Mouse (Mus musculus) kidney, postnatal 14 days (tissue): ENCODE measurements around the gene Mrpl28.
A peak's percentile ranks its signal among the peaks of the same experiment; 100 is the strongest.
"Not testable (repeated sequence)": the region's sequence is repeated elsewhere in the genome, so short reads cannot be mapped to it uniquely, and the experiment has no call there.

ENCODE experiments used
- DNase-seq: peaks from one replicate; pipeline ENCODE4 v3.0.0; 2022; ENCODE audit warnings: mixed read lengths

The Mrpl28 gene

DNA sequence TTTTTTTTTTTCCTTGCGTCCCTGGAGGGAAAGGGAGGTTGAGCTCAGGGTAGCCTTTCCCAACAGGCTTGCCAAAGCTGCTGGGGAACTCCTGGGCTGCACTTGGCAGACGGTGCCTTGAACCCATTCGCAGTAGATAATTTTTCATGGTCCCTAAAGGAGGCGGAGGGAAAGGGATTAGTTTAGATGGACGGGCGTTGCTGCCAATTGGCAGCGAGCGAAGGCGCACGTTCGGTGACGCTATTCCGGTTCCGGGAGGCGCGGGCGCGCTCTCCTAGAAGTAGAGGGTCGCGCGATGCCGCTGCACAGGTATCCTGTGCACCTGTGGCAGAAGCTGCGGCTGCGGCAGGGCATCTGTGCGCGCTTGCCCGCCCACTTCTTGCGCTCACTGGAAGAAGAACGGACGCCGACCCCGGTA is at the start of gene Mrpl28:
TSS of gene Mrpl28 (plus strand) at position 234 of the 418 bp plus-strand sequence.
- DNase-seq, result peak; percentile 96

- DNase-seq, result no peak
These were observed 48.1 kb upstream of the Mrpl28 start for GRCm38 (mm10) chr17:26075246-26075645.

DNA sequence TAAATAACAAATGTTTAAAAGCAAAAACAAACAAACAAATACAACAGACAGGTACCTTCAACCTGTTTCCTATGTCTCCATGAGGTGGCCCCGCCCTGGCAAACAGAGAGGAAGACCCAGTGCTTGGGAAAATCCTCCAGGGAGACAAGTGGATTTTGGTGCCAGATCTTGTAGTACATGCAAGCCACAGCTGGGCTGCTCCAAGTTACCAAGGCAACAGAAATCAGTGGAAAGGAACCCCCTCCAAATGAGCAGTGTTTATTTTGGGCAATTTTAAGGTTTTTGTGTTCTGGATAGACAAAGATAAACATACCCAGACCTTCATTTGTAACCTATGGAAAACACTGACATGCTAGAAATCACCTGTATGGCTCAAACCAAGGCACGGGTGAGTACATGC is 44.4 kb upstream of the Mrpl28 start:
- DNase-seq, result no peak

DNA sequence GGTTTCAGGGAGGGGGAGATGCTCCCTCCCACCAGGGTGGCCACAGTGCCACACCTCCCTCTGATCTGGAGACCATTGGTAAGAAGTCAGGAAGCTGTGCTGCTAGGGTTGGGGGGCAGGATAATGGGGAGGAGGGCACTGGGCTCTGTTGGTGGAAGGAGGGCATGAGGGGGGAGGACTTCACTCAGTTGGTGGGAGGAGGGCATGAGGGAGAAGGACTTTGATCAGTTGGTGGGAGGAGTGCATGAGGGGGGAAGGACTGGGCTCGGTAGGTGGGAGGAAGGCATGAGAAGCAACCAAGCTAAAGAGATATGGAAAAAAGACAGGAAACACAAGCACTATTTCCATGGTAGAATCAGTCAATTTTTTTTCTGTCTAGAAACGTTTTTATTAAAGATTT is 42.4 kb upstream of the Mrpl28 start:
- DNase-seq, result no peak

GRCm38 (mm10) chr17:26087059-26087564 is 36.2 kb upstream of the Mrpl28 start:
- no peak for DNase-seq

GRCm38 (mm10) chr17:26089905-26090632 is 33.2 kb upstream of the Mrpl28 start, which contains the start of gene Decr2:
TSS of gene Decr2 (minus strand) at chr17:26090337.
- peak; percentile 93 for DNase-seq

DNA sequence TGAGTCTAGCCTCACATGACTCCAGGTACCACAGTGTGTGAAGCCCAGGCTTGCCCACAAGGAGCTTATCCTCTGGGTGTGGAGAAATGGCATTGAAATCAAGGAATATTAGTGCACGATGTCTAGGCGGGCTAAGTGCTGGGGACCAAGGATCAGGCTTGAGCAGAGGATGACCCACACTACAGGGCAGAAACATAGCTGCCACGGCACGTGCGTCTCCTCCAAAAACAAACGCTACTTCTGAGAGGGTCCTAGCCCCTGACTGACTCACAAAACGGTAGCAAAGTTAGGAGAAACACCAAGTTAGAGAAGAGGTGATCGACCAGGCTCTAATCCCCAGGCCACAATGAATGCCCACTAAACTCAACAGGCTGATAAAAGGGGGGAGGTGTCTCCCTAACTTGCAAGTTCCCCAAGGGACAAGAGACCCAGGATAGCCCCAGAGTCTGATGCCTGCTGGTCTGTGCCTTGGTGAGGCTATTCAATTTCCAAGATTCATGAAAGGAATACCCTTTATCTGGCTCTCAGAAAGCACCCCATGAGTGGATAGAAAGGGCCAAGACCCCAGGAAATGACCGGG is 28.7 kb upstream of the Mrpl28 start:
- no peak for DNase-seq

GRCm38 (mm10) chr17:26095121-26095740 is 28.1 kb upstream of the Mrpl28 start, which contains the start of gene Nme4:
TSS of gene Nme4 (minus strand) at chr17:26095602.
- peak; percentile 62 for DNase-seq

GRCm38 (mm10) chr17:26098461-26098860 is 24.8 kb upstream of the Mrpl28 start:
- DNase-seq, result no peak

DNA sequence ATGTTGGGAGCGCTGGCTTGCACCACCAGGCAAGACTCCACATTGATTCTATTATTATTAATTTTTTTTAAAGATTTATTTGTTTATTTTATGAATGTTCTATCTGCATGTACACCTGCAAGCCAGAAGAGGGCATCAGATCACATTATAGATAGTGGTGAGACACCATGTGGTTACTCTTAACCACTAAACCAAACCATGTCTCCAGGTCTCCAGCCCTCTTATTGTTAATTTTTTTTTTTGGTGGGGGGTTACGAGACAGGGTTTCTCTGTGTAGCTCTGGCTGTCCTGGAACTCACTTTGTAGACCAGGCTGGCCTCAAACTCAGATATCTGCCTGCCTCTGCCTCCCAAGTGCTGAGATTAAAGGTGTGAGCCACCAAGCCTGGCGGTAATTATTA is 24.0 kb upstream of the Mrpl28 start:
- peak; percentile 39 for DNase-seq

DNA sequence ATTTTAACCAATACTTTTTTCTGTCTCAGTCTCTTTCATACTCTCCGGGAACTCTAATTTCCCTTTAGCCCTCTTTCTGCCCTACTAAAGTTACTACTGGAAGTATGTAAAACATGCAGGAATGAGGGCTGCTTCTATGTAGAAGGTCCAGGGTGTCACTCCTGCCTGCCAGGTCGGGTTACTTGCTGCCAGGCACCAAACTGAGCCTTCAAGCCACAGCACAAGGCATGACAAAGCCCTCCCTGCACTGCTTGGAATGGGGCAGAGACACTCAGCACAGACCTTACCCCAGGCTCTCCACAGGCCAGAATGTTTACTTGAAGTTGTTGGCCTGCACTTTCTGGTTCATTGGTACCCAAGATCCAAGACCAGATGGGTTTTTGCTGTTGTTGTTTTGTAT is 23.1 kb upstream of the Mrpl28 start:
- DNase-seq, result no peak

- peak; percentile 81 for DNase-seq
These were observed 21.8 kb upstream of the Mrpl28 start for GRCm38 (mm10) chr17:26101478-26101877.

DNA sequence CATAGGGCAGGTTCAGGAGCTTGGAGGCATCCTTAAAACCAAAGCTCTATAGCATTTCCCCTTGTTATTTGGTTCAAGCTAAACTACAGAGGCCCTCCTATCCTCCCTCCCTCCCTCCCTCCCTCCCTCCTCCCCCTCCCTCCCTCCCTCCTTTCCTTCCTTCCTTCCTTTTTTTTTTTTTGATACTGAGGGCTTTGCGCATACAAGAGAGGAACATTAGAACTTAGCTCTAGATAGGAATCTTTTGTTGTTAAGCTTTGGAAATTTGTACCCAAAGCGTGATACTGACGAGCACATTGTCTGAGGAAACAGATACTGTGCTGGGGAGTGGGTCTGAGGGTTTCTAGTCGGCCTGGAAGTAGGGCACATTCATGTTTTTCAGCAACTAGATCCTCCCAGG is 17.7 kb upstream of the Mrpl28 start:
- DNase-seq, result no peak

GRCm38 (mm10) chr17:26110156-26110555 is 13.1 kb upstream of the Mrpl28 start:
- DNase-seq, result no peak

GRCm38 (mm10) chr17:26111024-26111423 is 12.3 kb upstream of the Mrpl28 start:
- no peak for DNase-seq

- DNase-seq, result no peak
These were observed 11.6 kb upstream of the Mrpl28 start for GRCm38 (mm10) chr17:26111722-26112121.

DNA sequence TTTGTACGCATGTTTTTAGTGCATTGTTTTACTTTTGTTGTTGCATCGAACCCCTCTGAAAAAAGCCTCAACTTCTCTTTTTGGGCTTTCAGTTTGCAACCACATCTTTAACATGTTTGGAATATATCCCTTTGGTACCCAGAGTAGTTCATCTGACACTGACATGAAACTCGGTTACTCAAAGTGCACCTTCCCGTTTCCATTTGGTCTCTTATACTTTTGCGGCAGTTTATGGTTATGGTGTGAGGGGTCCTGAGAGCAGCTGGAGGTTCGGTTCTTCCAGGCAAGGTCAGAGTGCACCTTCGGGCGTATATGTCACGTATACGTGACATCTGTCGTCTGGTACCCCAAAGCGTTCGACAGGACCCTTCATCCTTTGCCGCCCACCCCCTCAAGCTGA is 10.5 kb upstream of the Mrpl28 start:
- DNase-seq, result no peak

DNA sequence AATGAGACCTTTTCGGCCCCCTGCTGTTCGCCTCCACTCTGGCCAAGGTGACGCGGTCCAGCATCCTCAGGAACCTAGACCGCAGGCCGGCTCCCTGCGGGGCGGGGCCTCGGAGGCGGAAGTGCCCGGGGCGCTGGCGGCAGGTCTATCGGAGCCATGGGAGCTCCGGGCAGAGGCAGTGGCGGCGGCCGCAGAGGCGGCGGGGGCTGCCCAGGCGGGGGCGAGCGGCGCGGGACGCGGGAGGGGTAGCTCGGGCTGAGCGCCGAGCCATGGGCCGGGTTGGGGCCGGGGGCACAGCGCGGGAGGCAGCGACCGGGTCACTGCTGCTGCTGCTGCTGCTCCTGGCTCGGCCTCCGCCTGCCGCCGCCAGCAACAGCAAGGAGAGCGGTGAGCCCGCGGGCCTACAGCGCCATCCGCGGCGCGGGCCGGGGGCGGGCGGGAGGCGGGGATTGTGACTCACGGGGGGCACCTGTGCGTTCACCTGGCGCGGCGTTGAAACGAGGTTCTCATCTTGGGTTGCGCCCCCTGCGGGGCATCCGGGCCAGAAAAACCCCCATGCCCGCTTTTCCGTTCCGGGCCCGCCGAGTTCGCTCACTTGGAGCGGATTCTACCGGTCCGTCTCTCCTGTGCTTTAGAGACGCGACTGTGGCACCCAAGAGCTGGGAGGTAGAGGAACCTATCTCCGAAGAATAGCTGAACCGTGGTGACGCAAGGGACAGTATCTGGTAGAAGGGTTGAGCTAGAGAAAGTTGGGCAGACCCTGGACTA is 9.9 kb upstream of the Mrpl28 start, which contains the start of gene Tmem8:
TSS of gene Tmem8 (plus strand) at position 119 of the 768 bp plus-strand sequence.
- DNase-seq, result peak; percentile 88

GRCm38 (mm10) chr17:26114061-26114460 is 9.2 kb upstream of the Mrpl28 start:
- DNase-seq, result peak; percentile 70

GRCm38 (mm10) chr17:26114461-26114860 is 8.8 kb upstream of the Mrpl28 start:
- not testable (repeated sequence) for DNase-seq

- peak; percentile 90 for DNase-seq
These were observed 7.9 kb upstream of the Mrpl28 start for GRCm38 (mm10) chr17:26115205-26115898.

- peak; percentile 62 for DNase-seq
These were observed 7.3 kb upstream of the Mrpl28 start for GRCm38 (mm10) chr17:26115956-26116487.
